Mouse (Mus musculus) small intestine, adult 2 months (tissue): ENCODE measurements at regions not wholly inside any gene's neighbourhood (a gene's known extent, or its start where the extent isn't known, plus 50 kb on each side); places are given as distances from the start of the nearest gene placed in this dataset.

Experiments used
- CTCF ChIP-seq: fragments of 200-500 bp; IDR thresholded peaks from 2 replicates; pipeline ENCODE4 v1.5.1; 2012; ENCODE audit warnings: low read depth, mild to moderate bottlenecking, control low read depth, inconsistent platforms, low read length, moderate library complexity, mixed read lengths; ENCODE audit not compliant: insufficient replicate concordance, insufficient read length; ENCODE audit errors: extremely low read depth
- POLR2A ChIP-seq: fragments of 200-500 bp; IDR thresholded peaks from 2 replicates; pipeline ENCODE4 v1.6.1; 2012; ENCODE audit warnings: low read depth, mild to moderate bottlenecking, control low read depth, inconsistent platforms, low read length, moderate library complexity

DNA sequence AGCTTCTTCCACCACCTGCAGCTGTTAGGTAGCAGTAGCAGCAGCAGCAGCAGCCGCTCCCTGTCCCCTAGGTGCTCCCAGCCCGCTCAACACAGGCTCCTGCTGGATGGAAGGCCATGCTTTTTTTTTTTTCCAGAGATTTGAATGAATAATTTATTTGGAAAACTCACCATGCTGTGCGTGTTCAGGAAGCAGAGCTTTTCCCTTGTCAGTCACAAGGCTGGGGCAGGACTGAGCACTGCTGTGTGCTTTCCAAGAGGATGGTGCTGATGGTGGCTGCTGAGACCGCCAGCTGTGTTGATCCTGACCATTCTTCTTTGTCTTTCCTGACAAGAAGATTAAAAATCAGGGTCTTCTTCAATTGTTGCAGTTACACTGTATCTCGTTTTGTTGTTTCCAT is 129.4 kb downstream of the Olfr1505 start:
- TF ChIP-seq POLR2A (no peak), CTCF (no peak)
